Mouse (Mus musculus) midbrain, postnatal 0 days (tissue): ENCODE results near the gene Slc26a9. TPM values are rescaled to one million over a fixed set of nuclear protein-coding genes. Genes with fewer than 3 reads are reported as not detected.

Experiments used
- ATAC-seq: fragments of 200-750 bp; cut with Nextera tagmentation; 2 replicates; pipeline ENCODE4 v1.8.0; 2017; ENCODE audit warnings: moderate number of reproducible peaks, mild to moderate bottlenecking, moderate TSS enrichment, moderate library complexity; ENCODE audit not compliant: low FRiP score
- DNase-seq: peaks from one replicate; pipeline ENCODE4 v3.0.0-alpha.2; 2015; ENCODE audit warnings: low spot score
- H3K27ac ChIP-seq: fragments of 300-500 bp; sonication (generic); 2 replicates; pipeline ENCODE4 v1.5.1; 2014; ENCODE audit warnings: low read depth, mild to moderate bottlenecking, low read length, mixed read lengths
- H3K27me3 ChIP-seq: fragments of 300-500 bp; sonication (generic); 2 replicates; pipeline ENCODE4 v1.6.1; 2014; ENCODE audit warnings: low read length, control low read depth, mixed read lengths; ENCODE audit not compliant: insufficient read depth
- H3K36me3 ChIP-seq: fragments of 300-500 bp; sonication (generic); 2 replicates; pipeline ENCODE4 v1.6.1; 2014; ENCODE audit warnings: low read length, control low read depth, mixed read lengths; ENCODE audit not compliant: insufficient read depth
- H3K4me1 ChIP-seq: fragments of 300-500 bp; sonication (generic); 2 replicates; pipeline ENCODE4 v1.6.1; 2014; ENCODE audit warnings: mild to moderate bottlenecking, control low read depth, antibody characterized with exemption, low read length, mixed read lengths; ENCODE audit not compliant: insufficient read depth
- H3K4me2 ChIP-seq: fragments of 300-500 bp; sonication (generic); 2 replicates; pipeline ENCODE4 v1.6.1; 2014; ENCODE audit warnings: low read depth, mild to moderate bottlenecking, low read length, mixed read lengths; ENCODE audit not compliant: poor library complexity, severe bottlenecking
- H3K4me3 ChIP-seq: fragments of 300-500 bp; sonication (generic); 2 replicates; pipeline ENCODE4 v1.5.1; 2014; ENCODE audit warnings: low read depth, mild to moderate bottlenecking, low read length, moderate library complexity
- H3K9ac ChIP-seq: fragments of 300-500 bp; sonication (generic); replicated peaks from 2 replicates; pipeline ENCODE4 v1.6.1; 2014; ENCODE audit warnings: mild to moderate bottlenecking, low read length, moderate library complexity, mixed read lengths; ENCODE audit not compliant: poor library complexity, severe bottlenecking
- H3K9me3 ChIP-seq: fragments of 300-500 bp; sonication (generic); 2 replicates; pipeline ENCODE4 v1.6.1; 2016; ENCODE audit warnings: low read length, control low read depth
- CTCF ChIP-seq: IDR thresholded peaks from 2 replicates; pipeline ENCODE4 v1.5.1; 2016; ENCODE audit warnings: antibody characterized with exemption, mild to moderate bottlenecking
- WGBS: fragments of 180-500 bp; shearing (Covaris S2); extraction: QIAGEN DNeasy Blood & Tissue Kit; methylation state at CpG from one replicate; pipeline ENCODE4 v1.1.7; 2014; 5-methylcytosine and 5-hydroxymethylcytosine counted together
- polyA plus RNA-seq: library from polyadenylated mRNA; unstranded; fragments of >200 nt; fragmentation: Nextera tagmentation; extraction: Ambion mirVana; gene quantifications from 2 replicates; pipeline ENCODE4 v1.2.1, GENCODE M21; 2015
- total RNA-seq: library from RNA; depleted of rRNA; stranded (reverse); fragments of >200 nt; gene quantifications from 2 replicates; pipeline ENCODE4 v1.2.3, GENCODE M21; 2014

The Slc26a9 gene
- total and polyA plus RNA-seq, 2 experiments from 2014 or later = 0.14 to 0.44 TPM

DNA sequence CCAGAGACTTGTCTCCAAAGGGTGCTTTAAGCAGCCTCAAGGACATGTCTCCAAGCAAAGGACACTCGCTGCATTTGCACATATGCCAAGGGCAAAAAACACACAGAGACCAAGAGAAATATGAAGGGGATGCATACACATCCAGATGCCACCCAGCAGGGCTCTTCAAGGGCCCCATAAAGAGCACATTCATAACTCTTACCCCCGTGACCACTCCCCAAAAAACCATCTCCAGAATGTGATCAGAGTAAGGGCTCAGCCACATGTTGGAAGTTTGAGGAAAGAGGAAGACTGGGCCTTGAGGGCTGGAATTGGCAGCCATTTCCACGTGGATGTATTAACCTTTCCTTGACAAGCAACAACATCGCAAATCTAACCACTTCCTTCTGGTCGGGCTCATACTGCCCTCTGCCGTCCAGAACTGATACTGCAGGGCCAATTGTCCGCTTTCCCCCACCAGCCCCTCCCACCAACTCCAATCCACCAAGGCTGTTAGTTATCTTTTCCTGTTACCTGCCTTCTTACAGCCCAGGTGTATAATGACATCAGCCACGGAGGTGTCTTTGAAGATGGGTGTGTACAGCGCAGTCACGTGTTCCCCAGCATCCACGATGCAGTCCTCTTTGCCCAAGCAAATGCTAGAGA lies 21.7 kb downstream of the Slc26a9 start:
- Histone ChIP-seq H3K27ac (no peak overlapping the region), H3K9ac (no peak overlapping the region), H3K4me2 (no peak overlapping the region), H3K36me3 (no peaks in the 10 kb centered on the region), H3K4me1 (peaks cover 3% of the 10 kb centered on the region; the same call in 1 of the 2 replicates), H3K9me3 (no peaks in the 10 kb centered on the region), H3K27me3 (no peaks in the 10 kb centered on the region), H3K4me3 (no peak overlapping the region)
- WGBS = 11% methylated on average over 11 of the region's 11 CpGs
- DNase-seq (peak; percentile 82), ATAC-seq (peak; percentile 31; the same call in 1 of the 2 replicates)
- peak; percentile 97 for TF ChIP-seq CTCF

DNA sequence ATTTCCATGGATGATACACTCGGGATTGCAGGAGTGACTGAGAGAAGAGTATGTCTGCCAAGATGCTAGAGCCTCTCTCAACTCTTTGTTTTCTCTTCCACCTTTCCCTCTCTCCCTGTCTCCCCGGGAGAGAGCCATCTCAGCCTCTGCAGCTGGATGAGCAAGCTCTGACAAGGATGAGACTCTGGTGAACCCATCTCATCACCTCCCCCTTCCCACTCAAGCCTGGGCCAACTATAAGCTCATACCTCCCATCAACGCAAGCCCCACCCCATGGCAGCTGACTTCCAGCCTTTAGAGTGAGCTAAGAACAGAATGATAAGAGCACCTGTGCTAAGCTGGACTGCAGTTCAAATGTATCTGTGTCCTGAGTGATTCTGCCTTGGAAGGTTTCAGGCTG lies 25.5 kb downstream of the Slc26a9 start:
- no peak overlapping the region for H3K4me3 ChIP-seq
- no peaks in the 10 kb centered on the region for H3K27me3 ChIP-seq
- no peak overlapping the region for H3K27ac ChIP-seq
- peaks cover 3% of the 10 kb centered on the region; the same call in 1 of the 2 replicates for H3K4me1 ChIP-seq
- H3K9ac ChIP-seq = no peak overlapping the region
- DNase-seq (no peak), ATAC-seq (no peak)
- no peak overlapping the region for H3K4me2 ChIP-seq
- no peaks in the 10 kb centered on the region for H3K9me3 ChIP-seq
- TF ChIP-seq CTCF = no peak
- WGBS = 69% methylated on average over 3 of the region's 3 CpGs
- no peaks in the 10 kb centered on the region for H3K36me3 ChIP-seq

DNA sequence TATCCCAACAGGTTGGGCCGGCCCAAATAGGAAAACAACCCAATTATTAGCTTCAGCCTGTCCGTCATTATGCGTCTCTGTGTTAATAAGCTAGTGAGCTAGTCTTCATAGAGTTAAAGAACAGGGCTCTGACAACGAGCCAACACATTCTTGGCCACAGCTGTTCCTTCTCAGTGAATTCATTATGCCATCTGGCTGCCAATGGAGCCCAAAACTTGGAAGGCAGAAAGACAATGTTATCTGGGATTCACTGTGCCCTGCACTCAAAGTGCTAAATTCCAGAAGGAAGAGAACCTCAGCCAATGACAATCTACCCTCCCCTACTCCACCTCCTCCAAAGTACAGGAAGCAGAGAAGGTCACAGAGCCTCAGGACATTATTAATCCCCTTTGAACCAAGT lies 26.8 kb downstream of the Slc26a9 start:
- WGBS = 59% methylated on average over 4 of the region's 4 CpGs
- no peak for TF ChIP-seq CTCF
- ATAC-seq = no peak

DNA sequence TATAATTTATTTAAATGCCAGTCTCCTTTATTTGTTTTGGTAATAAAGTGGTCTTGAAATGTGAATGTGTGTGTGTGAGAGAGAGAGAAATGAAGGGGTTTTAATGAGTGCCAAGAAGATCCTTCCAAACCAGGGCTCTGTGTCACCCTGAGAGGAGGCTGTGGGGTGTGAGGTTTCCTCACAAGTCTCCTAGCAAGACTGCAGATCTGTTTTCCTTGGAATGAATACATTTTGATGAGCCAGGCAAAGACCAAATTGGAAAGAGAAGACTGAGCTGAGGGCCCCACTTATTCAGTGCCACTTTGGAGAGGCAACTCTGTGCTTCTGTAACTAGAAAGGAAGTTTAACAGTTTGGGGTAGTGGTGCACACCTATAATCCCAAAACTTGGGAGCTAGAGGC lies 27.6 kb downstream of the Slc26a9 start:
- H3K9ac ChIP-seq = no peak overlapping the region
- no peak overlapping the region for H3K4me2 ChIP-seq
- DNase-seq (no peak), ATAC-seq (no peak)
- H3K27me3 ChIP-seq = no peaks in the 10 kb centered on the region
- H3K4me1 ChIP-seq = no peaks in the 10 kb centered on the region
- no peak overlapping the region for H3K27ac ChIP-seq
- no peaks in the 10 kb centered on the region for H3K36me3 ChIP-seq
- no peaks in the 10 kb centered on the region; the same call in 1 of the 2 replicates for H3K9me3 ChIP-seq
- TF ChIP-seq CTCF = no peak
- no peak overlapping the region for H3K4me3 ChIP-seq

More for the DNA sequence above, 26.8 kb downstream of the Slc26a9 start:
- H3K9ac ChIP-seq = no peak overlapping the region
- no peaks in the 10 kb centered on the region for H3K9me3 ChIP-seq
- H3K4me2 ChIP-seq = no peak overlapping the region
- H3K4me1 ChIP-seq = no peaks in the 10 kb centered on the region
- peak; percentile 93 for DNase-seq
- no peaks in the 10 kb centered on the region for H3K36me3 ChIP-seq
- H3K27ac ChIP-seq = no peak overlapping the region
- H3K27me3 ChIP-seq = no peaks in the 10 kb centered on the region
- no peak overlapping the region for H3K4me3 ChIP-seq

- Histone ChIP-seq H3K4me1 (0 out of 2 replicates have a peak, but pooled peaks cover 2% of the 10 kb centered on the region), H3K27ac (no peak overlapping the region), H3K9me3 (no peaks in the 10 kb centered on the region), H3K9ac (no peak overlapping the region), H3K4me3 (no peak overlapping the region), H3K36me3 (no peaks in the 10 kb centered on the region), H3K27me3 (no peaks in the 10 kb centered on the region), H3K4me2 (no peak overlapping the region)
- no peak for ATAC-seq
- 38% methylated on average over 3 of the region's 3 CpGs for WGBS
- TF ChIP-seq CTCF = no peak
- DNase-seq = peak; percentile 35
These were observed 50.8 kb downstream of the Slc26a9 start for GRCm38 (mm10) chr1:131794591-131794990.

DNA sequence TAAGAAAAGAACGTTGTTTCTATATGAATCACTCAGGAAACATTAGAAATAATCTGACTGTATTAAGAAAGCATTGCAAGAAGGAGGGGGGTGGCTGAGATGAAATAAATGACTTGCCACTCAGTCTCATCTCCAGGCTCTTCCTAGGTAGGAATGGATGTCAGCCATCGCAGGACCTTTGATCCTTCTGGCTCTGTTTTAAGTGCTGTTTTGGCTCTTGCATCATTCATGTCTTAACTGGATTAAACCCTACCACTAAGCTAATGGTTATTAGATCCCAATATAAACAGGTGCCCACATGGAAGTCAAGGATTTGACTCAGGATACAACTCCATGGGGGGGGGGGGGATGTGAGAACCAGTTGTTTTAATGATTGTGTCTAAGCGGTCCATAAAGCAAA lies 51.3 kb downstream of the Slc26a9 start:
- no peak overlapping the region for H3K9ac ChIP-seq
- ATAC-seq = no peak
- no peak overlapping the region for H3K27ac ChIP-seq
- H3K4me2 ChIP-seq = no peak overlapping the region
- no peak for TF ChIP-seq CTCF
- no peak for DNase-seq
- 0 out of 2 replicates have a peak, but pooled peaks cover 2% of the 10 kb centered on the region for H3K4me1 ChIP-seq
- H3K27me3 ChIP-seq = no peaks in the 10 kb centered on the region
- 78% methylated on average over 3 of the region's 3 CpGs for WGBS
- H3K36me3 ChIP-seq = no peaks in the 10 kb centered on the region
- no peak overlapping the region for H3K4me3 ChIP-seq
- H3K9me3 ChIP-seq = no peaks in the 10 kb centered on the region
